Mouse (Mus musculus) gastrocnemius, adult 18-20 months (tissue): ENCODE results near the gene Cdc6. TPM values are rescaled to one million over a fixed set of nuclear protein-coding genes. Genes with fewer than 3 reads are reported as not detected.

ENCODE experiments used
- DNase-seq: peaks from one replicate; pipeline ENCODE4 v3.0.0; 2021; ENCODE audit warnings: low spot score
- total RNA-seq, 2 experiments: library from RNA; stranded (reverse); gene quantifications; 2 replicates each; pipeline ENCODE4 v1.2.3; 2021

The Cdc6 gene
- total RNA-seq, 2 experiments from 2014 or later: 0.09 to 0.26 TPM

- no peak for DNase-seq
These were observed 36.3 kb downstream of the Cdc6 start for GRCm38 (mm10) chr11:98943741-98944461.

- no peak for DNase-seq
These were observed 37.5 kb downstream of the Cdc6 start for GRCm38 (mm10) chr11:98944897-98945604.

- DNase-seq: no peak
These were observed 38.0 kb downstream of the Cdc6 start for GRCm38 (mm10) chr11:98945605-98945977.

GRCm38 (mm10) chr11:98947969-98948569 lies 40.5 kb downstream of the Cdc6 start:
- DNase-seq: no peak

- no peak for DNase-seq
These were observed 41.8 kb downstream of the Cdc6 start for GRCm38 (mm10) chr11:98949242-98949957.

GRCm38 (mm10) chr11:98949958-98950460 lies 42.4 kb downstream of the Cdc6 start:
- DNase-seq: no peak

GRCm38 (mm10) chr11:98950484-98950883 lies 42.9 kb downstream of the Cdc6 start:
- no peak for DNase-seq

GRCm38 (mm10) chr11:98951026-98951906 lies 43.7 kb downstream of the Cdc6 start:
- peak; percentile 94 for DNase-seq

- DNase-seq: no peak
These were observed 44.5 kb downstream of the Cdc6 start for GRCm38 (mm10) chr11:98952111-98952510.

GRCm38 (mm10) chr11:98952736-98953135 lies 45.1 kb downstream of the Cdc6 start:
- DNase-seq: no peak

GRCm38 (mm10) chr11:98953361-98953760 lies 45.8 kb downstream of the Cdc6 start:
- DNase-seq: no peak

- DNase-seq: no peak
These were observed 46.3 kb downstream of the Cdc6 start for GRCm38 (mm10) chr11:98953835-98954320.

- peak; percentile 69 for DNase-seq
These were observed 46.8 kb downstream of the Cdc6 start for GRCm38 (mm10) chr11:98954373-98954772.

GRCm38 (mm10) chr11:98954801-98955706 lies 47.5 kb downstream of the Cdc6 start:
- no peak for DNase-seq

GRCm38 (mm10) chr11:98955707-98956235 lies 48.2 kb downstream of the Cdc6 start:
- no peak for DNase-seq

GRCm38 (mm10) chr11:98956340-98956739 lies 48.7 kb downstream of the Cdc6 start:
- no peak for DNase-seq

- peak; percentile 79 for DNase-seq
These were observed 52.1 kb downstream of the Cdc6 start for GRCm38 (mm10) chr11:98959437-98960312.

- DNase-seq: no peak
These were observed 52.8 kb downstream of the Cdc6 start for GRCm38 (mm10) chr11:98960313-98960906.
